In the genomic region with DNA sequence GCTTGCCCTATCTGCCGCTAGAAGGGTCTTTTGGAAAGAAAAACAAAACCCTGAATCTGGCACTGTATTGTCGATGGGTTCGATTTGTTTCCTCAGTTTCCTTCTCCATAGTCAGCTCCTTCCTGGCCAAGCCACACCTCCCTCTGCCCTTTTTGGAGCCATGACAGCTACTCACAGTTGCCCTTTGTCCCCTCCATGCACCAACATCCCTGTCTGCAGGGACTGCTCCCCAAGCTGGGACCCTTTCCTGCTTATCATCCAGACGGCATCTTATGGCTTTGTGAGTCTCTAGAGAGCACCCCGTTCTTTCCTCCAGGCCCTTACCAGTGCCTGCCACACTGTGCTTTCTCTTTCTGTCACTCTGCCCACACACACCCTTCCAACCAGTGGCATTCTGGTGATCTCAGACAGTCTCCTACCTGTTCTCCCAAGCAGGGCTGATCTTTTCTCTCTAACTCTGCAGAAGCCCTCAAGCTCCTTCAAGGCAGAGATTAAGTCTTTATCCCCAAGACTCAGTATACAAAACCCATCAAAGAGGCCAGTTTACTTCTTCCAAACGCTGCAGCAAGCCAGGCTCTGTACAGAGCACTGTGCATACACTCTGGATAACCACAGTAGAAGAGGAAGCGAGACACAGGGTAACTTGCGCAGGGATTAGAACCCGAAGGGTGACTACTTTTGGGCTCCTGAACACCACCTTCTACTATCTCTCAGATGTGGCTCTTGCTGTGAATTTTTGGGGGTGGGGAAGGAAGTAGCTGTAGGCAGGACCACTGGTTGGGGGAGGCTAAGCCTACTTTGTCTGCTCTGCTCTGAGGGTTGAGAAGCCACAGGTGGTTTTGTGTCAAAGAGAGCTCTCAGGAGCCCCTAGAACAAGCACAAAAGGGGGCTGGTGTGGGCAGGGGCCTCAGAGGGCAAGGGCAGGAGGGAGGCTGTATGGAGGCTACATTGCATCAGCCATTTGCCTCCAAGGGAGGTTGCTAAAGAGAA, we compare ENCODE assay signal across 14 mouse cellular contexts. TPM values are rescaled to one million over a fixed set of nuclear protein-coding genes. Genes with fewer than 3 reads are reported as not detected.
A peak's percentile ranks its signal among the peaks of the same experiment; 100 is the strongest.
DNase-seq lines count a peak whose midpoint lies in the region; ATAC-seq and TF ChIP-seq lines count a peak whose summit lies in the region.
"Had no signal": no experiment of that assay in that cellular context is flagged by ENCODE, and none has a peak within 500 bp of the region (broad histone marks: within the 10 kb centered on the region; RNA-seq: fewer than 3 reads in every experiment).

No protein-coding gene starts in this region.

- H3K4me2 ChIP-seq in liver, embryonic 11.5 days = no peak overlapping the region
- H3K4me2 ChIP-seq: embryonic facial prominence, embryonic 15.5 days; neural tube, embryonic 12.5 days had no signal

- H3K27ac ChIP-seq in liver, adult 2 months (replicated peaks; ENCODE audit: insufficient read depth, low read depth, low read length) = no peak overlapping the region
- no peak overlapping the region for H3K27ac ChIP-seq in liver, embryonic 11.5 days (ENCODE audit: low read depth, low read length)
- H3K27ac ChIP-seq in embryonic facial prominence, embryonic 10.5 days (replicated peaks) = 0 out of 2 replicates have a peak overlapping the region, but pooled peaks have one; percentile 57
- H3K27ac ChIP-seq: embryonic facial prominence, embryonic 15.5 days; layer of hippocampus, adult 2 months; midbrain, embryonic 10.5 days; neural tube, embryonic 12.5 days had no signal

- 54% methylated on average over 9 of the region's 9 CpGs for WGBS in liver, adult 2 months
- 50% methylated on average over 9 of the region's 9 CpGs for WGBS in liver, embryonic 11.5 days
- WGBS in embryonic facial prominence, embryonic 10.5 days = 63% methylated on average over 9 of the region's 9 CpGs

- peak; percentile 56 for DNase-seq in liver, adult 2 months (ENCODE audit: extremely low read depth, low read depth, low spot score)
- no peak for DNase-seq in liver, embryonic 11.5 days (ENCODE audit: low spot score)
- no peak for DNase-seq in embryonic facial prominence, embryonic 10.5 days (ENCODE audit: low spot score)
- DNase-seq in natural killer cell, adult 2 months (ENCODE audit: low spot score in 2 of 2) = peak; percentile 17 to 24
- no peak for DNase-seq in urinary bladder, adult 2 months (ENCODE audit: low spot score)
- DNase-seq in kidney, adult 18-20 months = no peak
- DNase-seq in neural tube, embryonic 10.5 days (ENCODE audit: extremely low spot score, low spot score) = no peak
- DNase-seq: cerebellum, adult 9-10 months; kidney, adult 8-10 months had no signal

- no peaks in the 10 kb centered on the region; the same call in none of the 2 replicates for H3K4me1 ChIP-seq in liver, adult 2 months (ENCODE audit: control insufficient read depth, insufficient read depth, low read length)
- H3K4me1 ChIP-seq in liver, embryonic 11.5 days (replicated peaks; ENCODE audit: control insufficient read depth, insufficient read depth, low read length) = peaks cover 21% of the 10 kb centered on the region
- peaks cover 30% of the 10 kb centered on the region for H3K4me1 ChIP-seq in embryonic facial prominence, embryonic 10.5 days

- H3K27me3 ChIP-seq in liver, adult 2 months (ENCODE audit: control insufficient read depth, insufficient read depth, low read length) = no peaks in the 10 kb centered on the region
- no peaks in the 10 kb centered on the region for H3K27me3 ChIP-seq in liver, embryonic 11.5 days (replicated peaks; ENCODE audit: control insufficient read depth, insufficient read depth, low read length)
- H3K27me3 ChIP-seq in embryonic facial prominence, embryonic 10.5 days (replicated peaks; ENCODE audit: low read depth, poor library complexity, severe bottlenecking) = no peaks in the 10 kb centered on the region
- H3K27me3 ChIP-seq: embryonic facial prominence, embryonic 15.5 days; neural tube, embryonic 12.5 days had no signal

- H3K9me3 ChIP-seq in liver, embryonic 11.5 days (ENCODE audit: control insufficient read depth, low read length) = no peaks in the 10 kb centered on the region
- H3K9me3 ChIP-seq in embryonic facial prominence, embryonic 10.5 days = no peaks in the 10 kb centered on the region
- H3K9me3 ChIP-seq: embryonic facial prominence, embryonic 15.5 days; midbrain, embryonic 10.5 days; neural tube, embryonic 12.5 days had no signal

- no peaks in the 10 kb centered on the region for H3K79me2 ChIP-seq in liver, adult 2 months (ENCODE audit: control insufficient read depth, insufficient read depth, low read length)

- no peak overlapping the region for H3K9ac ChIP-seq in liver, adult 2 months (ENCODE audit: low read depth, low read length)
- no peak overlapping the region for H3K9ac ChIP-seq in liver, embryonic 11.5 days (ENCODE audit: low read depth, low read length)
- H3K9ac ChIP-seq: embryonic facial prominence, embryonic 15.5 days; neural tube, embryonic 12.5 days had no signal

- H3K4me3 ChIP-seq in liver, adult 2 months (ENCODE audit: insufficient read depth, low read depth, low read length) = no peak overlapping the region
- no peak overlapping the region for H3K4me3 ChIP-seq in liver, embryonic 11.5 days (ENCODE audit: low read depth, low read length)
- H3K4me3 ChIP-seq in embryonic facial prominence, embryonic 10.5 days = no peak overlapping the region
- H3K4me3 ChIP-seq: embryonic facial prominence, embryonic 15.5 days; layer of hippocampus, adult 2 months; midbrain, embryonic 10.5 days; neural tube, embryonic 12.5 days had no signal

- ATAC-seq in liver, embryonic 11.5 days (replicated peaks; ENCODE audit: low FRiP score) = no peak
- ATAC-seq in erythroblast, adult 5-6 weeks (replicated peaks; ENCODE audit: low FRiP score, poor library complexity, severe bottlenecking) = no peak

- TF ChIP-seq POLR2A in liver, adult 2 months (IDR thresholded peaks at IDR 0.05; ENCODE audit: extremely low read depth, insufficient read depth, low read length) = no peak

- H3K36me3 ChIP-seq in liver, adult 2 months (ENCODE audit: control insufficient read depth, insufficient read depth, low read length) = no peaks in the 10 kb centered on the region
- H3K36me3 ChIP-seq in liver, embryonic 11.5 days (ENCODE audit: control insufficient read depth, insufficient read depth, low read length) = no peaks in the 10 kb centered on the region
- H3K36me3 ChIP-seq in embryonic facial prominence, embryonic 10.5 days (replicated peaks) = no peaks in the 10 kb centered on the region; the same call in 1 of the 2 replicates
- H3K36me3 ChIP-seq: embryonic facial prominence, embryonic 15.5 days had no signal

- TF ChIP-seq CTCF in liver, adult 2 months (IDR thresholded peaks at IDR 0.05; ENCODE audit: low read depth, low read length) = no peak

RNA-seq across cellular contexts. Expression of a gene that starts 20.2 kb away (rescaled TPM):
- total RNA-seq in liver, adult 2 months (2014; rRNA removed) = 7.1 and 8.7 TPM in 2 replicates
- 4.1 and 5.1 TPM in 2 replicates for polyA plus RNA-seq in liver, adult 2 months (2012; rRNA removed)
- 9.7 and 11.8 TPM in 2 replicates for polyA plus RNA-seq in liver, embryonic 11.5 days (2014; fragmentation: Nextera tagmentation; extraction: Ambion mirVana)
- polyA plus RNA-seq in embryonic facial prominence, embryonic 10.5 days (2016; fragmentation: Nextera tagmentation; extraction: Ambion mirVana) = 26.5 and 27.7 TPM in 2 replicates
- 1.9 and 3.3 TPM in 2 replicates for total RNA-seq in erythroblast, adult 5-6 weeks (2015; ENCODE audit: low replicate concordance)
- 4.6 and 5.2 TPM in 2 replicates for total RNA-seq in erythroblast, adult 5-6 weeks (2017; ENCODE audit: low replicate concordance)
- polyA plus RNA-seq in urinary bladder, adult 2 months (2012; rRNA removed) = 21.7 and 23.7 TPM in 2 replicates

Comparison
In these comparisons a context has a peak if more than half of its experiments do, and no peak if none do; other contexts are left out.
1. DNase-seq: peak in liver, adult 2 months (single experiment) and natural killer cell, adult 2 months (2 of 2); none in liver, embryonic 11.5 days (single experiment), embryonic facial prominence, embryonic 10.5 days (single experiment), urinary bladder, adult 2 months (single experiment), kidney, adult 18-20 months (single experiment) and neural tube, embryonic 10.5 days (single experiment).